Mouse (Mus musculus) left cerebral cortex, adult 2 months (tissue): ENCODE results near the gene Tnfsfm13. TPM values are rescaled to one million over a fixed set of nuclear protein-coding genes. Genes with fewer than 3 reads are reported as not detected.

Experiments used
- DNase-seq, 2 experiments: peaks; one replicate each; pipeline ENCODE4 v3.0.0; 2021 to 2022; ENCODE audit warnings: low spot score in 2 of 2, mixed read lengths in 1 of 2; ENCODE audit errors: extremely low spot score in 1 of 2
- H3K27ac ChIP-seq: fragments of 200-600 bp; 2 replicates; pipeline ENCODE4 v1.8.1; 2022
- H3K4me3 ChIP-seq: fragments of 200-600 bp; 2 replicates; pipeline ENCODE4 v1.8.1; 2022
- CTCF ChIP-seq: fragments of 200-600 bp; IDR thresholded peaks from 2 replicates; pipeline ENCODE4 v1.8.1; 2022; ENCODE audit warnings: antibody characterized with exemption, mild to moderate bottlenecking, moderate library complexity
- intact Hi-C: fragments of 180-260 bp; cut with DNase I; formaldehyde crosslinking; loops from one replicate; pipeline ENCODE4 v1.15.1; 2025
- total RNA-seq, 2 experiments: library from RNA; stranded (reverse); gene quantifications; 2 replicates each; pipeline ENCODE4 v1.2.3; 2021

The Tnfsfm13 gene
- total RNA-seq, 2 experiments from 2014 or later = 1.4 to 1.9 TPM

DNA sequence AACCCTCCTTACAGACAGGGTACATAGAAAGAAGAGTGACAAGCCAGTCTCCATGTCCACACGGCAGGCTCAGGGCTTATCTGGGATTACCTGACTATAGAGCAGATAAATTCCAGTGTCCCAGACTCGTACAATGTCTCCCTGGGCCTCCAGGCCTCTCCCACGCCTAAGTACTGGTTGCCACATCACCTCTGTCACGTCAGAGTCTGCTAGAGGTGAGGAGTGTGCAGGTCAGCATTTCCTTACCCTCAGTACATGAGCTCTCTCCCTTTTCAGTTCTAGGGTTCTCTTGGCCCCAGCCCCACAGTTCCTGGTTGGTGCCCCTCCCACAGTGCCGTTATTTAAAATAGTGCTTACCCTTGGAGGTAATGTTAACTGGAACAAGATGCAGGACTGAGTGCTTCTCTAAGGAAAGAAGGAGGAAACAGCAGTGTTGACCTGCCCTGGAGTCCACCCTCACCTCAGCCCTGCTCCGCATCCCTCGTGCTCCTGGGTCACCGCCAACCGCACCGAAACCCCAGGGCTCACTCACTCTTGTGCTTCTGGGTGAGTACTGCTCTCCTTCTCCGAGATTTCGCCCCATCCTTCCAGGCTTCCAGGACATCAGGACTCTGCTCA is 11.7 kb downstream of the Tnfsfm13 start:
- no peak for TF ChIP-seq CTCF
- intact Hi-C loops = loop anchor here (5.0 kb wide), 1 partner anchor 153 kb away; the partner anchor contains the start of genes Nlgn2 and Tmem256
- Histone ChIP-seq H3K4me3 (no peak overlapping the region), H3K27ac (no peak overlapping the region)
- no peak for DNase-seq

DNA sequence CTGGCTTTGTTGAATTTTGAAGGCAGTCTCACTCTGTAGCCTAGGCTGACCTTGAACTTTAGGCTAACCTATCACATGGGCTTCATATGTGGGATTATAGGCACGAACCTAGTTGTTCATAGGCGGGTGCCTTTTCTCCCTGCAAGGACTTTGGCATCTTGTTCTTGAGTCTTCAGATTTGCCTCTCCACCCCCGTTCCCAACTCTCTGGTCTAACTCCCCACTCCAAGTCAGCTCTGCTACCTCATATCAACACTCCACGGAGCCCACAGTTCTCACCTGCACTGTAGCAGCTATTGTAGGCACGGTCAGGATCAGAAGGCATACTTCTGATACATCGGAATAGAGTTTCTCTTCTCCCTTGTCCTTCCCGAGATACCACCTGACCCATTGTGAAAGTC is 12.3 kb downstream of the Tnfsfm13 start:
- Histone ChIP-seq H3K4me3 (no peak overlapping the region), H3K27ac (no peak overlapping the region; the same call in 1 of the 2 replicates)
- intact Hi-C loops = loop anchor here (2.0 to 5.0 kb wide), 4 partner anchors 31 to 217 kb away; partner anchors contain the start of genes 2810408A11Rik, Neurl4, Nlgn2 and Tmem256
- DNase-seq = no peak
- TF ChIP-seq CTCF = no peak

DNA sequence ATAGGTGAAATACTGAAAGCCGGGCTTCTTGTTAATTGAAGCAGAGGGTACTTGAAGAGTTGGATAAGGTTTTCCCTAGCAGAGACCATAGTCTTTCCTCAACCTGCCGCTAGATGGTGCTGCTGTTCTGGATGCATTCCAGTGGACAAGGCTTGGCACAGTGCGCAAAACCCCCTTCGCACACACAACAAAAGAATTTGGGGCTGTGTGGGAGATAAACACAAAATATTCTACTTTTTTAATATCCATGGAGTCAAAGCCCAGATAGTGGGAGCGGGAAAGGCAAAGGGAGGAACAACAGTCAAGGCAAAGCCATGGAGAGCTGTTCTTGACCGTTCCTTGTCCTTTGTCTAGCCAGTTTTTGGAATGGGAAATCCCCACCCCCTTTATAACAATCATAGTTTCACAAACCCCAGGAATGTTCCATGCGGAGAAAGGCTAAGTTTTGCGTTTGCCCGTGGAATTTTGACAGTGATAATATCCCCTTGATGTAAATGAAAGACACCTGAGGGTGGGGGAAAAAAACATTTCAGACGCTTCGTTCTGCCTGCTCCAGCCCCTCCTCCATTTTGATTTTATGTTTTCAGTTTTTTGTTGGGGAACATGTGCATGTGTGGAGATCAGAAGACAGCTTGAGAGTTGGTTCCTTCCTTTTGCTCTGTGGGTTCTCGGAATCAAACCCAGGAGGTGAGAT is 12.9 kb downstream of the Tnfsfm13 start:
- Histone ChIP-seq H3K4me3 (peak overlapping the region; percentile 91), H3K27ac (peak overlapping the region; percentile 4; the same call in 1 of the 2 replicates)
- intact Hi-C loops = loop anchor here (1.0 to 5.0 kb wide), 6 partner anchors 32 to 218 kb away; partner anchors contain the start of genes 2810408A11Rik, Neurl4, Nlgn2 and Polr2a
- peak; percentile 85 to 88 for DNase-seq
- peak; percentile 95 for TF ChIP-seq CTCF

DNA sequence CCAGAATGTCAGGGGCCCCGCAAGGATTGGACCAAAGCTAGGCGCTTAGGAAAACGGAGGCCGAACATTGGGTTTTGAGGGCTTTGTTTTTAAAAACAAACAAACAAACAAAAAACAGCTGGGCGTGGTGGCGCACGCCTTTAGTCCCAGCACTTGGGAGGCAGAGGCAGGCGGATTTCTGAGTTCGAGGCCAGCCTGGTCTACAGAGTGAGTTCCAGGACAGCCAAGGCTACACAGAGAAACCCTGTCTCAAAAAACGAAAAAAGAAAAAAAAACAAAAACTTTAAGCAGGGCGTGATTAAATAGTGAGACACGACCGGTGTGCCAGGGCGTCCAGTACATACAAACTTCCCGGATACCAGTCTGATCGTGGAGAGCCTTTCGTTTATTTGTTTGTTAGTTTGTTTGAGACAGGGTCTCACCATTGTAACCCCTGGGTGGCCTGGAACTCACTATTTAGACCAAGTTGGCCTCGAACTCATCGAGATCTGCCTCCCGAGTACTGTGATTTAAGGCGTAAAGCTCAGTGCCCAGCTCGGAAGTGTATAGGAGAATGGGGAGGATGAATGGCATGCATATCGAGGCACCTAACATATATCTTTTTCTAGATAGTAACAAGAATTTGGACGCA is 13.6 kb downstream of the Tnfsfm13 start:
- H3K4me3 ChIP-seq = peak overlapping the region; percentile 91
- DNase-seq = no peak
- peak overlapping the region; percentile 91 for H3K27ac ChIP-seq
- intact Hi-C loops = loop anchor here (1.0 to 5.0 kb wide), 6 partner anchors 32 to 218 kb away; partner anchors contain the start of genes 2810408A11Rik, Neurl4, Nlgn2 and Polr2a
- no peak for TF ChIP-seq CTCF

DNA sequence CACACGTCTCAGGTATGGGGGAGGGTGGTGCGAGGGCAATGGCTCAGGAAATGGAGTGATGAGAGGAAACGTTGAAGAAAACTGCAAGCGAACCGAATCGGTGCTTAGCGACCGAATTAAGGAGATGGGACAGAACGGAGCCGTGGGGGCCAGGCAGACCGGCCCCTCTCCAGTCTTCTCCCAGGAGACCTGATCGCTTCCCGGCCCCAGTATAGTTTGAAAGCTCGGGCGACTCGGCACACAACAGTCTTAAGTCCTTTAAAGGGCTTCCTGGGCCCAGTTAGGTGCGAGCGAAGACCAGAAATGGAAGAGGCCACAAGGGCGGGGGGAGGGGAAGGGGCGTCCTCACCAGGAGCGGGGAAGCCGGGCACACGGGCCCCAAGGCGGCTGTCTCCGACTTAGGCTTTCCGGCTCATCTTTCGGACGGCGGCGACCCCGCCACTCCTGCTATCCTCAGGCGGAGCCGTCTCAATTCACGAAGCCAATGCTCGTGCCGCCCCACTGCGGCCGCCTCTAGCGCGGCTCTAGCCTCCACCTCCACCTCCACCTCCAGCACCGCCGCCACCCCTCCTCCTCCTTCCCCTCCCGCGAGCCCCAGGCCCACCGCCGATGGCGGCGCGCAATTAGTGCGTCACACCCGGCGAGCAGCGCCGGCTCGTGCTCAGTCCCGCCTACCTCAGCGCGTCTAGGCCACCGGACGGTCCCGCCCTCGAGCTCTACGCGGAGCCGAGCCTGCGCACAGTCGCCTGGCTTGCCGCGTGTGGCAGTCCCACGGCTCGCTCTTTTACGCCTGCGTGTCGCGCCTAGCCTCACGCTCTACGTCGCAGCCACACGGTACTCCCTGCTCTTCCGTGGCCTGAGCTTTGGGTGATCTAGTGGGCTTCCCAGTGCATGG is 14.3 kb downstream of the Tnfsfm13 start, which contains the start of gene Senp3:
Gene Senp3 (minus strand): TSS at position 771 of the 895 bp plus-strand sequence.
- no peak for TF ChIP-seq CTCF
- intact Hi-C loops = loop anchor here (1.0 to 5.0 kb wide), 7 partner anchors 9 to 219 kb away; partner anchors contain the start of genes 2810408A11Rik, Eif4a1, Neurl4 and Nlgn2
- Histone ChIP-seq H3K27ac (peak within 1 kb of the TSS; percentile 91), H3K4me3 (peak within 1 kb of the TSS; percentile 91)
- peak; percentile 98 for DNase-seq

DNA sequence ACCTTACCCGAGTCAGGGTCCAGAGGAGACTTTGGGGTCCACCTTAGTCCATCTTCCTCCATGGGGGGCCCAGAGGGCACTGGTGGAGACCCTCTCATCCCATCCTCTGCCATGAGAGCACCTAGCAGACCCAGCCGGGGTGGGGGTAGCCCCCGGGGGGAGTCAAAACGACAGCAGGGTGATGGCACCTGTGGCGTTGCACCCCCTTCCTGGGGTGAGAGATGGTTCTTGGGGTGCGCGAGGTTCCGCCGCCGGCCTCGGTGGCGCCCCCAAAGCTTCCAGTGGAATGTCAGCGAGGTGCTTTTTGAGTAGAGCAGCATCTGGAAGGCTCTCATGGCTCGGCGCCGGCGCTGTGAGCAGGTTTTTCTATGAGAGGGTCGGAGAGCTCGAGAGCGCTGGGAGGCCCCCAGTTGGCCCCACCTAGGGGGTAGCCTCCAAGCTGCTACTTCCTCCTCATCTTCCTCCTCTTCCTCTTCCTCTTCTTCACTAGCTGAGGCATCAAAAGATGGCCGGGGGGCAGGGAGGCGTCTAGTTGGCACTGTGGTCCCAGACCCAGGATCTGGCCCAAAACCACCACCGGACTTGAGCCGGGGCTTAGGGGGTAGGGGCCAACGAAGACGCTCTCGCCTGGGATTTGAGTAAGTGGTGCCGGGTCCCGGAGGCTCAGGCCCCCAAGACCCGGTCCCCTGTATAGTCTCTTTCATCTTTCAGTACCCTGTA is 15.6 kb downstream of the Tnfsfm13 start:
- Histone ChIP-seq H3K4me3 (no peak overlapping the region; the same call in 1 of the 2 replicates), H3K27ac (no peak overlapping the region)
- intact Hi-C loops = loop anchor here (5.0 kb wide), 1 partner anchor 157 kb away; the partner anchor contains the start of genes Nlgn2 and Tmem256
- no peak for TF ChIP-seq CTCF
- DNase-seq = no peak

DNA sequence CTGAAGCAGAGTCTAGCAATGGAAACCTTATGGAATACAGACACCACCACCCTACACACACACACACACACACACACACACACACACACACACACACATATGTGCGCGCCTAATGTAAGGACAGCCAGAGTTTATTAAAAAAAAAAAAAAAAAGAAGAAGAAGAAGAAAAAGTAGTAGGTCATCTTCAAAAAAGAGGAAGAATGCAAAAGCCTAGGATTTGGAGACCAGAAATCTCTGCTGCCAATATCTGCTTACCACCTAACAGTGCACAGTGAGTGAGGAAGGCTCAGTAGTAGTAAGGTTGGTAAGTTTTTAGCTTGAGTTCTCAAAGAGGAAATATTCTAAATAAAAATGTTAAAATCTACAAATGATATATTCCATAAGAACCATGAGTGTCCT is 16.8 kb downstream of the Tnfsfm13 start:
- intact Hi-C loops = no loop called here
- no peak overlapping the region for H3K27ac ChIP-seq
- TF ChIP-seq CTCF = no peak
- no peak overlapping the region for H3K4me3 ChIP-seq
- DNase-seq = no peak

DNA sequence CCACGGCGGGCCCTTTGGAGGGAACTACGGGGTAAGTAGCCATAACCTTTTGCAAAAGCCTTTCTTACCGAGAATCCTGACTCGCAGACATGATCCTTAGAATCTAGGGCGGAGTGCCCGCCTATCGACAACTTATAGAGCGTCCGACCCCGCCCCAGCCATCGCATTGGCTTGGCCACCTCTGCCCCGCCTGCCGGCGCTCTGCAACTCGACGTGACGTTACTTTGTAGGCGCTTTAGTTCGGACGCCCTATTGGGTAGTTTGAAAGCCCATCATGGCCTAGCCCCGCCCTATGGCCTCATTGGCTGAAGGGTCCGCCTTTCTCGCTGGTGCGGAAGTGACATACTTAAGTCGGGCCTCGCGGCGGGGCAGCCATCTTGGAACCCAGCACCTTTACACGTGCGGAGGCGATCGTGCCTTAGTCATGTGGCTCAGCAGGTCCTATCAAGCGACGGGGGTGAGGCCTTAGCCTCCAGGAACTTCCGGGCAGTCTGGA is 23.6 kb downstream of the Tnfsfm13 start, which contains the start of gene Eif4a1:
Gene Eif4a1 (minus strand): TSS at position 213 of the 496 bp plus-strand sequence.
- DNase-seq = peak; percentile 100
- TF ChIP-seq CTCF = no peak; the same call in 1 of the 2 replicates

DNA sequence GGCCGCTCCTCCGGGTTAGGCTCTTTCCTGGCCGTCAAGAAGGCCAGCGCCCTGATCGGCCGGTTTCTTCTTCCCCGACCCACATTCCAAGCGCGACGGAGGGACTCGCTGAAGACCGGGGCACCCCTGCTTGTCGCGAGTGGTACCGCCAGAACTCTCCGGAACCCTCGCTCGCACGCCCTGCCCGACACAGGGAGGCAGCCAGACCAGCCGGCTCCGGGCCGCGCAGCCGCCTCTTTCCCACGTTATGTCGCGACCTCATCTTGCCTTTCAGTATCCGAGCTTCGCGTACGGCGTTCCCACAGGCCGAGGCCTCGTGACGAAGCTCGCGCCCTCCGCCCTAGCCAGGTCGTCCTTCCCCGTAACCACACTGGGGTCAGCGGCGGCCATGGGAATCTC is 24.2 kb downstream of the Tnfsfm13 start:
- intact Hi-C loops = loop anchor here (1.0 kb wide), 2 partner anchors 10 to 87 kb away; partner anchors contain the start of gene Polr2a
- DNase-seq = peak in 1 of 2 experiments; percentile 45
- TF ChIP-seq CTCF = peak; percentile 7
- peak overlapping the region; percentile 75 for H3K4me3 ChIP-seq
- H3K27ac ChIP-seq = peak overlapping the region; percentile 96

More for the DNA sequence above, 23.6 kb downstream of the Tnfsfm13 start, which contains the start of gene Eif4a1:
- Histone ChIP-seq H3K4me3 (peak within 1 kb of the TSS; percentile 75), H3K27ac (peak within 1 kb of the TSS; percentile 96)
- intact Hi-C loops = loop anchor here (1.0 kb wide), 1 partner anchor 9 kb away; no protein-coding TSS in a partner anchor
